Mouse (Mus musculus) bone marrow macrophage, adult 2 months (primary cell): ENCODE results near the gene Pck1. TPM values are rescaled to one million over a fixed set of nuclear protein-coding genes. Genes with fewer than 3 reads are reported as not detected.

Experiments
- H3K27ac ChIP-seq: 2 replicates; pipeline ENCODE4 v1.5.1; 2012; ENCODE audit warnings: low read depth, low read length; ENCODE audit not compliant: insufficient read depth
- H3K4me1 ChIP-seq: 2 replicates; pipeline ENCODE4 v1.6.1; 2012; ENCODE audit warnings: low read length; ENCODE audit not compliant: control insufficient read depth, insufficient read depth
- H3K4me3 ChIP-seq: 2 replicates; pipeline ENCODE4 v1.5.1; 2012; ENCODE audit warnings: mild to moderate bottlenecking, low read length, moderate library complexity; ENCODE audit not compliant: insufficient read depth
- CTCF ChIP-seq: IDR thresholded peaks from 2 replicates; pipeline ENCODE4 v1.5.1; 2012; ENCODE audit warnings: low read depth, mild to moderate bottlenecking, low read length, moderate library complexity
- POLR2A ChIP-seq: IDR thresholded peaks from 2 replicates; pipeline ENCODE4 v1.6.1; 2012; ENCODE audit warnings: mild to moderate bottlenecking, low read depth, low read length, borderline replicate concordance
- polyA plus RNA-seq: library from polyadenylated mRNA; stranded (reverse); fragments of >200 nt; gene quantifications from 2 replicates; pipeline ENCODE4 v1.2.4, GENCODE M21; 2012; ENCODE audit not compliant: missing spikeins, insufficient read depth, insufficient read length

The Pck1 gene
- polyA plus RNA-seq, 1 experiment: 0.58 TPM

DNA sequence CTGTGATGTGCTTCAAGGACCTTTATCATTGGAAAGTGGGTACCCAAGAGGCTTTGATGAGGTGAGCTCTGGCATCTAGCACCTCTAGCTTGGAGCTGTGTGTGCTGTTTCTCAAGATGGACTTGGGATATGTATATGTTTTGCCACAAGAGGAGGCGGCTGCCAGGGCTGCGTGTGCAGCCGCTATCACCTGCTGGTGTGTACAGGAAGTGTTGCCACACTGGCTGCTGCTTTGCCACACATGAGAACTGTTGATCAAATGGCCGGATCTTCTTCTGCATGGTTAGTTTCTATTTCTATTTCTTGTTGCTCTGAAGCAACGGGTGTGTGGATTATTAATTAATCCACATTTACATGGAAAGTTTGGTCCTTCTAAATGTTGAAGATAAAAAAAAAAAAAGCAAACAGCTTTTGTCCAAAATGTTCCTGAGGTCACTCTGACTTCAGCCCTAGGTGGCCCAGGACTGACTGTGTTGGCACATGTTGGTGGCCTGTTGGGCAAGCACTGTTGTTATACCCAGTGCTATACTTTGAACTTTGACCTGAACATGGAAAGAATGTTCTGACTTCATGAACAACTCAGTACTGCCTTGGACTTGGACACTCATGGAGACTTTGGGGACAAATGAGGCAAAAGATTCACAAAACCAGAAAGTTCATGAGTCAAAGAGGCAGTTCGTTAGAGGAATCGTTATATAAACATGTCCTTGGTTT is 28.7 kb upstream of the Pck1 start:
- Histone ChIP-seq H3K27ac (no peak overlapping the region), H3K4me1 (no peaks in the 10 kb centered on the region), H3K4me3 (no peak overlapping the region)
- TF ChIP-seq CTCF: no peak
- TF ChIP-seq POLR2A: no peak

DNA sequence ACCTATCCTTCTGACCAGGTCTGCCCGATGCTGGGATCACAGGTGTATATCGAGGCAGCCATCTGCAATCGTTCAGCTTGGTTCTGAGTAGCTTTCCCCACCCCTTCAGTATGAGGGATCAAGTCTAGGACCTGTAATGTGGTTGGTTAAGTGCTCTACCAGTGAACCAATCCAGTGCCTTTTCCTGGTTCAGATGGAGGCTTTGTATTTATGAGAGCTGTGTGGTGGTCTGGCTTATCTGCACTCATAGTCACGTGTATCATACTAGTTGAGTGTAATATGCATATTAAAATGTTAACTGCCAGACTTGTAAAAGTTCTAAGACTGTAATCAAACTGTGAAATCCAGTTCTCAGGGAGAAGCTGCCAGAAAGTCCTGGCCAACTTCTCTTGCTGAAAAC is 26.5 kb upstream of the Pck1 start:
- Histone ChIP-seq H3K27ac (no peak overlapping the region), H3K4me3 (no peak overlapping the region), H3K4me1 (no peaks in the 10 kb centered on the region)
- TF ChIP-seq POLR2A (no peak), CTCF (no peak)

DNA sequence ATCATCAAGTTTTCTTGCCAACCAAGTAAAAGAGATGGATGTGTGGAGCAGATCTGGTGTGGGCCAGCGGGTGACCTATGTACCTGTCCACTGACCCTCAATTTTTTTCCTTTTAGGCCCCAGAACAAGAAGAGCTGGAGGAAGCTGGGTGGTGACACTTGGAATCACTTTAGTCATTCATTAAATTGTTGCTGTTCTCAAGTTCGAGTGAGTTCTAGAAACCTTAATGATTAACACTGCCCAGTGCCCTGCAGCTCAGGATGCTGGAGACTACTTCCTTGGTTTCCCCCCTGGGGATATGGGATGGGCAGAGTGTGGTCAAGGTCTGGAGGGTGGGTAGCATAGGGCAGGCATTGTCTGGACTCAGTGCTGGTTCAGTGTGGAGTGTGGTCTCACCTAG is 23.7 kb upstream of the Pck1 start:
- Histone ChIP-seq H3K4me3 (no peak overlapping the region), H3K27ac (no peak overlapping the region), H3K4me1 (no peaks in the 10 kb centered on the region)
- TF ChIP-seq CTCF (no peak), POLR2A (no peak)

DNA sequence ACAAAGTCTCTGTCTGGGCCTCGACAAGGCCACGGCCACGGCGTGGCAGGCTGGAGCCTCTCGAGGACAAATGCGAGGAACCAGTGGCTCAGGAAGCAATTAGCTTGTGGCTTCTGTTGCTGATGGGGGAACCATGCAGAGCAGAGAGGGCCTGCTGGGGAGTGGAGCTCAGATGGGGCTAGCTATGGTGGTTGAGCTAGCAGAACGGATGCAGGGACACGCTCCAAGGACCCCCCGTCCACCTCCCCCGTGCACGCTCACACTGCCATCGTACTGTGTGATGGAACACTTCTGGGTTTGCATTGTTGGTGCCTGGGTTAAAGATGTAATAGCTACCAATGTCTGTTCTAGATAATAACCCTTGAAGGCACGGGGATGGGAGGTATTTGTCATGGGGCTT is 20.6 kb upstream of the Pck1 start:
- Histone ChIP-seq H3K27ac (no peak overlapping the region), H3K4me3 (no peak overlapping the region), H3K4me1 (no peaks in the 10 kb centered on the region)
- TF ChIP-seq CTCF: no peak
- no peak for TF ChIP-seq POLR2A

DNA sequence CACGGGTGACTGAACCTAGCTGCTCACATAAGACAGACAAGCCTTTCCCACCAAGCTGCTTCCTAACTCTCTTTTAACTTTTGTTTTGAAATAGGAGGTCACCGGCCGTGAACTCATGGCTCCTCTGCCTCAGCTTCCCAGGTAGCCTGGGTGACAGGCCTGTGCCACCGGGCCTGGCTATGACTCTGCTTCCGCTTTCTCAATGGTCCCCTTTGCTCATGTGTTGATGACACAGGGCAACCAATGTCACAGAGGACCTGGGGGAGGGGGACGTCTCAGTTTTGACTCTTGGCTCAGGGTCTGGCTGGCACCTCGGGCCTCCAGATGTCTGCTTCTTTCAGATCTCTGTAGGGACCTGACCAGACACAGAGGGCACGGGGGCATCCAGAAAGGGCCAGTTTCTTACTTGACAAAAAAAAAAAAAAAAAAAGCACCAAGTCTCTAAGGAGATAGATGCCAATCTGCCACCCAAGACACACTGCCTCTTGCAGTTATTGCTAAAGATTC is 20.0 kb upstream of the Pck1 start:
- H3K4me1 ChIP-seq: no peaks in the 10 kb centered on the region
- TF ChIP-seq POLR2A (no peak), CTCF (no peak)
- H3K4me3 ChIP-seq: no peak overlapping the region
- H3K27ac ChIP-seq: no peak overlapping the region

DNA sequence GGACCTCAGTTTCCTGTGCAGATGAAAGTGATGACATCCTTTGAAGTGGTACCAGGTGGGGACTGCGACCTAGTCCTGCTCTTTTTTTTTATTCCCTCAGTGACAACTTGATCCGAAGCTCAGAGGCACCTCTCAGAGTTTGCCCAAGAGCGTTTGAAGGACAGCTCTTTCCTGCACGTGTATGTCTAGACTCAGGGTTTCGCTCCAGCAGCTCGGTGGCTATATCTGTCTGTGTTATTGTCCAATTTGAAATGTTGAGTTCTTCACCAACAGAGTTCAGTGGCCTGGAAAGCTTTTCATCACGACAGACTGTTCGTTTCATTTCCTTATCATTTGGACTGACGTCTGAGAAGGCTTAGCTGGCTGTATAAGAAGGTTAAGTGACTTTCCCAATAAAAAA is 18.2 kb upstream of the Pck1 start:
- no peaks in the 10 kb centered on the region for H3K4me1 ChIP-seq
- no peak overlapping the region for H3K4me3 ChIP-seq
- H3K27ac ChIP-seq: no peak overlapping the region
- TF ChIP-seq POLR2A (no peak), CTCF (no peak)

DNA sequence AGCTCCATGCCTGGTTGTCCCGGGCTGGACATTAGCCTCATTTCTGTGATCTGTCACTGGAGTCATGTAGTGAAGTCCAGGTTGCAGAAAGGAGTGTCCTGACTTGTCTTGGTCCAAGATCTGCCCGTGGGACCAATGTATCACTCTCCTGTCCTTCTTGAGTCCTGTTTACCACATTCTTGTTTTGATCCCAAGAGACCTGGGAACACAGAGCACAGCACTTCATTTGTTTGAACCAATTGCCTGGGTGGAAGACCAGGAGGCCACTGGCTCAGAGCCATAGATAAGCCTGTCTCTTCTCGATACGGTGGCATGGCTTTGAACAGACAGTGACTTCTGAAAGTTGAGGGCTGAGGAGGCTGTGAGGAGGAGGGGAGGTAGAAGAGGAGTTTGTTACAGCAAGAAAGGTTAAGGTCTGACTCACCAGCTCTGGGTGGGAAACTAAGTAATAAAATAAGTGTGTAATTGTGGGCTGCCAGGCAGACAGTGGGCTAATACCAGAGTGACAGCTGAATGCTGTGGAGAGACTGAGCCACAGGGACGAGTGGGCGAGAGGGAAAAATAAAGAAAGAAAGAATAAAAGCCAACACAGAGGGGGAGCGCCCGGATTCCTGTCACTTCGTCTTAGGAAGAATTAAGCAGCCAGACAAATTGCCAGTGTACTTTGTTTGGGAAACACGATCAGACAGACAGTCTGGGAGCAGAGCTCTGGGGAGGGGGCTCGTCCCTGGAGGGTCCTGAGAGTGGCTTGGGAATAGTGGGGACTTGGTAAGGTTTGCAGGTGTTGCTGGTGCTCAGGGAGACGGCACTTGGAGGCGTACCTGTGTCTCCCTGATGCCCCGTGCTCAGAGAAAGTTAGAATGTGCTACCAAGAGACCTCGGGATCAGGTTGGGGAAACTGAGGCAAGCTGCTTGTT is 14.3 kb upstream of the Pck1 start:
- Histone ChIP-seq H3K4me3 (no peak overlapping the region), H3K4me1 (no peaks in the 10 kb centered on the region), H3K27ac (no peak overlapping the region)
- TF ChIP-seq CTCF (no peak), POLR2A (no peak)

DNA sequence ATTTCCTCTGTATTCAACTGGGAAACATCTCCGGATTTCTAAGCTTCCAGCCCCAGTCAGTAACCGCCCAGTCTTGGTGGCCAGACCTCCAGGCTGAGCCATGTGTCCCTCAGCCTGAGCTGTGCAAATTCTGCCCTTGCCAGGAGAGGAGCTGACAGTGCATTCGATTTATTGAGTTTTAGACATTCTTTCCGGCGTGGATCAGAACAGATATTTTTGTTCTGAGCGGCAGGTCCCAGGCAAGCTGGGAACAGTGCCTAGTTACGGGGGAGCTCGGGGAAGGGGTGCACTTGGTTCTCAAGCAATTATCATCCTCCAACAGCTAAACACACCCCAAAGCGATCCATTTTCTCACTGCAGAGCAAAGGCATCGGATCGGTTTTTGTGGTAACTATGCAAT is 9.2 kb upstream of the Pck1 start:
- H3K4me1 ChIP-seq: no peaks in the 10 kb centered on the region
- TF ChIP-seq CTCF: no peak
- TF ChIP-seq POLR2A: no peak
- H3K4me3 ChIP-seq: no peak overlapping the region
- no peak overlapping the region for H3K27ac ChIP-seq

DNA sequence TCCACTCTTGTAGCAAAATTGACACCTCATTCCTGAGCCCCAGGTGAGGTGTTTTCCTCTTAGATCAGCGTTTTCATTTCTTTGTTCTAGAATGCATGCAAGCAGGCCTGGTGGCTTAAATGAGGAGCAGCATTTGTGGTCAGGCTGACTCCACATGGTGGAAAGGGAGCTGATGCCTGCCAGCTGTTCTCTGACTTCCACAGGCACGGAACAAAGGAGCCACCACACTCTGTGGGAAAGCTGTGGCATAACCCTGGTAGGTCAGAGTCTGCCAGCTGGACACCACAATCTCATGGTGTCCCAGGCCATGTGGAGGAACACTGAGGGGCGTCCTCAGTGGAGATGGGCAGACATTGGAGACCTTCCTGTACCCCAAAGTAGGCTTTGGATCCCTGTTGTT is 7.0 kb upstream of the Pck1 start:
- H3K27ac ChIP-seq: no peak overlapping the region
- TF ChIP-seq CTCF (no peak), POLR2A (no peak)

DNA sequence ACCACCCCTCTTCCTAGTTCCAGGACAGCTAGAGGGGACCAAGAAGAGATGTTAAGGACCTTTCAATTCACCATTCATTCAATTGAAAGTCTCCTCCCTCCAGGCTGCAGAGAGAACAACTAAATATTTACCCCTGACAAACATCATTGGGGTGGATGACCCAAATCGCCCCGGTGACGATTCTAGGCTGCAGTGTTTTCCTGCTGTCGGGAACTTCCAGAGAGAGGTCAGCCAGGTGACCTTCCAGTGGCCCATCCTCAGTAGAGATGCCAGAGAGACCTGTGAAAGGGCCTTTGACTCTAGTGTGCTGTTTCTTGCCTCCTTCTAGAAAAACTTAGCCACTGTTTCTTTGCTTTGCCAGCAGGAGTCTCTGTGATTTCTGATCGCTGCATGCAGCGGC is 6.1 kb upstream of the Pck1 start:
- TF ChIP-seq CTCF (no peak), POLR2A (no peak)
- Histone ChIP-seq H3K27ac (no peak overlapping the region), H3K4me3 (no peak overlapping the region), H3K4me1 (no peaks in the 10 kb centered on the region)

More for the DNA sequence above, 7.0 kb upstream of the Pck1 start:
- Histone ChIP-seq H3K4me1 (no peaks in the 10 kb centered on the region), H3K4me3 (no peak overlapping the region)
